Mouse (Mus musculus) liver, postnatal 0 days (tissue): ENCODE measurements at regions not wholly inside any gene's neighbourhood (a gene's known extent, or its start where the extent isn't known, plus 50 kb on each side); places are given as distances from the start of the nearest gene placed in this dataset.

Experiments
- ATAC-seq: fragments of 200-750 bp; cut with Nextera tagmentation; 2 replicates; pipeline ENCODE4 v1.8.0; 2017; ENCODE audit warnings: mild to moderate bottlenecking, moderate library complexity
- DNase-seq: peaks from one replicate; pipeline ENCODE4 v3.0.0-alpha.2; 2016
- H3K27ac ChIP-seq: fragments of 300-500 bp; sonication (generic); 2 replicates; pipeline ENCODE4 v1.5.1; 2014; ENCODE audit warnings: antibody characterized with exemption, moderate library complexity, mild to moderate bottlenecking, low read depth
- H3K27me3 ChIP-seq: fragments of 300-500 bp; sonication (generic); 2 replicates; pipeline ENCODE4 v1.6.1; 2014; ENCODE audit warnings: low read length, control low read depth, mixed read lengths; ENCODE audit not compliant: insufficient read depth
- H3K36me3 ChIP-seq: fragments of 300-500 bp; sonication (generic); replicated peaks from 2 replicates; pipeline ENCODE4 v1.6.1; 2014; ENCODE audit warnings: mild to moderate bottlenecking, control low read depth, low read length, moderate library complexity, mixed read lengths; ENCODE audit not compliant: insufficient read depth
- H3K4me1 ChIP-seq: fragments of 300-500 bp; sonication (generic); 2 replicates; pipeline ENCODE4 v1.6.1; 2014; ENCODE audit warnings: antibody characterized with exemption, mild to moderate bottlenecking, control low read depth; ENCODE audit not compliant: insufficient read depth
- H3K4me2 ChIP-seq: fragments of 300-500 bp; sonication (generic); 2 replicates; pipeline ENCODE4 v1.6.1; 2014; ENCODE audit warnings: low read depth, mild to moderate bottlenecking, low read length, moderate library complexity, mixed read lengths
- H3K4me3 ChIP-seq: fragments of 300-500 bp; sonication (generic); 2 replicates; pipeline ENCODE4 v1.5.1; 2014; ENCODE audit warnings: low read depth, low read length
- H3K9ac ChIP-seq: fragments of 300-500 bp; sonication (generic); replicated peaks from 2 replicates; pipeline ENCODE4 v1.6.1; 2014; ENCODE audit warnings: mild to moderate bottlenecking, moderate library complexity
- H3K9me3 ChIP-seq: fragments of 300-500 bp; sonication (generic); 2 replicates; pipeline ENCODE4 v1.6.1; 2016; ENCODE audit warnings: mild to moderate bottlenecking, control low read depth, low read length, mixed read lengths
- CTCF ChIP-seq: sonication (generic); IDR thresholded peaks from 2 replicates; pipeline ENCODE4 v1.5.1; 2016; ENCODE audit warnings: antibody characterized with exemption, low read depth
- EP300 ChIP-seq: IDR thresholded peaks from 2 replicates; pipeline ENCODE4 v1.6.1; 2016; ENCODE audit warnings: antibody characterized with exemption, low read depth, mild to moderate bottlenecking
- WGBS: fragments of 180-500 bp; shearing (Covaris S2); extraction: QIAGEN DNeasy Blood & Tissue Kit; methylation state at CpG from one replicate; pipeline ENCODE4 v1.1.7; 2014; ENCODE audit not compliant: insufficient replicate concordance; 5-methylcytosine and 5-hydroxymethylcytosine counted together

DNA sequence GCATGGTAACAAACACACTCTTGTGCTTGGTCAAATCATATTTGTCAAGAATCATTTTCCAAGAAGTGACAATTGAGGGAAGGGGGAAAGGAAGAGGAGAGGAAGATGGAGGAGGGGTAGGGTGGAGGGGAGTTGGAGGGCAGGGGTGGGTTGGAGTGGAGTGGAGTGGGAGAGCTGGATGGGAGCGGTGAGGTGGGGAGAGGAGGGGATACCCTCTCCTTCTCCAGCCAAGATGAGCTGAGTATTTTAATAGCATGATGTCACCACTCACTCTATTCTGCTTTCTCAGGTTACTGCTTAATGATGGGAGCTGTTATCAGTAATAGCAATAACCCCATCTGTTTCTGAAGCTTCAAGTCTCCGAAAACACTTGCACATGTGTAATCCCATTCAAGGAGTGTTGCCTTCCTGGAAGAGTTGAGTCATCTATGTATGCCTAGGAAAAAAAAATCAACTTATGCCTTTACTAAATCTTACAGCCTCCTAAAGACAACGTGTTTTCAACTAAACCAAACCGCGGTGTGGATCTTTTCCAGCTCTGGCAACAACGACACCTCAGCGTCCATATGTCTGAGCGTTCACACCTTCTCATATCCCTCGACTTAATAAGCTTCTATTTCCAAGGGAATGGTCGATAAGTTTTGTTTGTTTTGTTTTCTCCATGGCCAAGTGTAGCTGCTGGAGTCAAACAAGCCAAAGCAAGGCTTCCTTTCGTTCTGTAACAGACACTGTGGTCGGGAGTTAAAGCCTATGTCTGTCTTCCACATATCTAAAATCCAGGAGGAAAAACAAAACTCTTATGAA, 187.0 kb upstream of the Mgmt start:
- ATAC-seq (no peak), DNase-seq (no peak)
- 72% methylated on average over 12 of the region's 12 CpGs for WGBS
- Histone ChIP-seq H3K4me1 (no peaks in the 10 kb centered on the region), H3K9me3 (no peaks in the 10 kb centered on the region), H3K4me2 (no peak overlapping the region), H3K27me3 (peaks cover 2% of the 10 kb centered on the region; the same call in 1 of the 2 replicates), H3K36me3 (no peaks in the 10 kb centered on the region), H3K9ac (no peak overlapping the region), H3K27ac (no peak overlapping the region), H3K4me3 (no peak overlapping the region)
- no peak for TF ChIP-seq CTCF
- no peak for TF ChIP-seq EP300

DNA sequence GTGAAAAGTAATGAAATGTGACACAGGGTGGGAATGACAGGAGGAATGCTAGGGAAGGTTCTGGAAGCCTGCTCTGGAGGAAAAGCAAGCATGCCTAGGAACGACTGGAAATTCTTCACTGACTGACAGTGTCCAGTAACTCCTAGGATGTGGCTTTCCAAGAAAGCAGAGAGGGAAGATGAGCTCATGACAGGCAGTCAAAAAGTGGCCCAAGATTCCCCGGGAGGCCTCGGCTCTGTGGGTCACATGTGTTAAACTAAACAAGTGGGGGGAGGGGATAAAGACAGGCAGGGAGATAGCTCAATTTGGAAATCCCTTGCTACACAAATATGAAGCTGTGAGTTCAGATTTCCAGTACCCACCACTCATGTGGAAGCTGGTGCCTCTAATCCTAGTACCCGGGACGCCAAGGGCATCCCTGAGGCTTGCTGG, 186.4 kb upstream of the Mgmt start:
- Histone ChIP-seq H3K9ac (no peak overlapping the region), H3K36me3 (no peaks in the 10 kb centered on the region), H3K4me3 (no peak overlapping the region), H3K9me3 (no peaks in the 10 kb centered on the region), H3K4me1 (no peaks in the 10 kb centered on the region), H3K27me3 (peaks cover 2% of the 10 kb centered on the region; the same call in 1 of the 2 replicates), H3K27ac (no peak overlapping the region), H3K4me2 (no peak overlapping the region)
- DNase-seq (no peak), ATAC-seq (no peak)
- TF ChIP-seq EP300, result no peak
- no peak for TF ChIP-seq CTCF
- WGBS, result 46% methylated on average over 5 of the region's 5 CpGs

DNA sequence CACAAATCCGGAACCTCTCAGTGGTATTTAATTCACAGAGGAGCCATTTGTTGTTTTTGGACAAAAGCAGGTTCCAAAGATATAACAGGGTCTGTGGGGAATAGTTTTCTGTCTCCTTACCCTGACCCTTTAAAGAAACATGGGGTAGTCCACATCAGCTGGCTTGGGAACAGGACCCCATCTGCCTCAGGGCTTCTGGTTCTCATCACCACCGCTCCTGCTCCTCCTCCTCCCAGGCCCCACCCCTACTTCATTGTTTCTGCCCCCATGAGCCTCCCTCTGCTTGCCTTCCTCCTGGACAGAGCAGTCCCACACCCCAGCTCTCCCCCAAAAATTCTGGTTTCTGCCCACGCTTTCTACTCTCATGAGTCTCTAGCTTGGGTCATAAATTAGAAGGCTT, 183.8 kb upstream of the Mgmt start:
- Histone ChIP-seq H3K9me3 (no peaks in the 10 kb centered on the region), H3K27ac (no peak overlapping the region), H3K4me3 (no peak overlapping the region), H3K36me3 (no peaks in the 10 kb centered on the region), H3K9ac (no peak overlapping the region), H3K4me1 (no peaks in the 10 kb centered on the region), H3K4me2 (no peak overlapping the region), H3K27me3 (peaks cover 2% of the 10 kb centered on the region; the same call in 1 of the 2 replicates)
- WGBS, result 71% methylated on average over 3 of the region's 3 CpGs
- no peak for TF ChIP-seq CTCF
- no peak for TF ChIP-seq EP300
- DNase-seq (no peak), ATAC-seq (no peak)

DNA sequence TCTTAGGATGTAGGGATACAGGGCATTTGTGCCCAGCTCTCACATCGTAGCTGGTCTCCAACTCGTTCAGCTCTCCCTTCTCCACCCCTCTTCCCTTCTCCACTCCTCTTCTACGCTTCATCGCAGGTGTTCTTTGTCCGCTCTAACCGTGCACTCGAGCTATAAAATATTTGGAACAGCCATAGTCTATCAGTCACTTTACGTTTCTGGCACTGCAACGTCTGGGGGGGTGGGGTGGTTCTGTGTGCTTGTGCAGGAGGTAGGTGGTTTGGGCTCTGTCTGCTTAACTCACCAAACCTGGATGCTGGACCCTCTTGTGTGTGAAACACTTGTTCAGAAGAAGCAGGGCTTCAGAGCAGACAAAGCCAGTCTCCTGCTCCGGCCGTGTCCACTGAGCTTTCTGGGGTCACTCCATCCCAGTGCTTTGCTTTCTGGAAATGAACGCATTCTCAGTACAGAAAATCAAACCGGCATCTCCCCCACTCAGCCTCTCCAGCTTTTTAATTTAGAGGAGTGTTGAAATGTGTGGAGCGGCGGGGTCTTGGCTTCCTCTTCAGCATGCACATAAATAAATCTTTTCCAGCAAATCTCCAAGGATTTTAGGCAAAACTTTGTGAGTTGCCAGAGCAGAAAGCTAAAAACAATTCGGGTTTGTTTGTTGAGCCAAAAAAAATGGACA, 181.3 kb upstream of the Mgmt start:
- no peak for DNase-seq

DNA sequence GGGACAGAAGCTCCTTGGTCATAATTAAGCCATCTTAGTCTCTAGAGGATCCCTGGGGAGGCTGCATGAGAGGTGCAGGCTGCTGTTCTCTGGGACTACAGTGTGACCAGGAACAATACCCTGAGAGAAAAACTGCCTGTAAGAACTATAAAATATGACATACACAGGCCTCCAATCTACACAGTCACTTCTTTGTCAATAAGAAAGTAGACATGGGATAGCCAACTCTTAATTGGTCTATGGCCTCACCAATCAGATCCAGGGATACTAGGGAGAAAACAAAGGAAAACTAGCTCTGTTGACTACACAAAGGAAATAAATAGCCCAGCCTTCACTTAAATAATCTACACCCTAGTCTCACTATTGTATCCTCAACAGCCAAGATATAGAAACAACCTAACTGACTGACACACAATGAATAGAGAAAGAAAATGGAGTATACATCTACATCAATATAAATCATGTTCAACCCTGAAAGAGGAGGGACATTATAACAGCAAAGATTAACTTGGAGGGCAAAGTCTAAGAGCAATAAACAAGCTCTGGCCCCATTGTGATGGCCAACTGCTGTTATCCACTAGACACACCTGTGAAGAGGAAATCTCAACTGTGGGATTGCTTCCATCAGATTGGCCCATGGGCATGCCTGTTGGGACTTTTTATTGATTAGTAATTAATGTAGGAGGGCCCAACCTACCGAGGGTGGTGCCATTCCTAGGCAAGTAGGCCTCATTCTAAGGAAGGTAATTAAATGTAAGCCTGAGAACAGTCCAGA, 166.6 kb upstream of the Mgmt start:
- no peaks in the 10 kb centered on the region for H3K4me1 ChIP-seq
- WGBS, result 71% methylated on average over 1 of the region's 1 CpGs
- no peaks in the 10 kb centered on the region for H3K27me3 ChIP-seq
- H3K36me3 ChIP-seq, result no peaks in the 10 kb centered on the region
- no peak for DNase-seq
- no peak overlapping the region for H3K4me3 ChIP-seq
- no peaks in the 10 kb centered on the region for H3K9me3 ChIP-seq
- no peak overlapping the region for H3K4me2 ChIP-seq
- no peak overlapping the region for H3K27ac ChIP-seq
- no peak overlapping the region for H3K9ac ChIP-seq
- TF ChIP-seq EP300, result no peak
- TF ChIP-seq CTCF, result no peak
- ATAC-seq, result no peak

More for the DNA sequence above, 181.3 kb upstream of the Mgmt start:
- H3K27ac ChIP-seq, result no peak overlapping the region
- H3K4me3 ChIP-seq, result no peak overlapping the region
- WGBS, result 80% methylated on average over 16 of the region's 16 CpGs
- no peak for ATAC-seq
- TF ChIP-seq CTCF (no peak), EP300 (no peak)
- no peak overlapping the region for H3K4me2 ChIP-seq
- peaks cover 2% of the 10 kb centered on the region; the same call in 1 of the 2 replicates for H3K27me3 ChIP-seq
- H3K9ac ChIP-seq, result no peak overlapping the region
- H3K9me3 ChIP-seq, result no peaks in the 10 kb centered on the region
- no peaks in the 10 kb centered on the region for H3K4me1 ChIP-seq
- no peaks in the 10 kb centered on the region for H3K36me3 ChIP-seq

DNA sequence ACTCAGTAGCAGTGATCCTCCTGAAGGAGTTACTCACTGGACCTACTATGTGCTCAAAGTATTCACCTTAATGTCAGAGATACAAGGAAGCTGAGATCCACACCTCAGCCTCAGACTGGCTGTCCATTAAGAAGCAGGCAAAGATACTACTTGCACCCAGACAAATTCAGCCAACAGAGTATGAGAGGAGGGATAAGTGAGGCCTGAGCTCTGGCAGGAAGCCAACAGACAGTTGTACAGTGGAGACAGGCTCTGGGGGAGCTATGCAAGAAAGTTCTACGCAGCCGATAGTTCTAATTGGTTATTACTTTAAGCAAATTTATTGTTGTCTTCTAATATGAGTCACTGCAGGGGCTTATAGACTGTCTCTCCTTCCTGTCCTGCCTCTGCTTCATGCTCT, 152.2 kb upstream of the Mgmt start:
- TF ChIP-seq EP300 (no peak), CTCF (no peak)
- Histone ChIP-seq H3K27me3 (no peaks in the 10 kb centered on the region), H3K4me2 (no peak overlapping the region), H3K4me3 (no peak overlapping the region), H3K9me3 (no peaks in the 10 kb centered on the region), H3K27ac (no peak overlapping the region), H3K36me3 (no peaks in the 10 kb centered on the region), H3K9ac (no peak overlapping the region), H3K4me1 (no peaks in the 10 kb centered on the region)
- no peak for DNase-seq
- no peak for ATAC-seq
- WGBS, result 86% methylated on average over 2 of the region's 2 CpGs
